Mouse (Mus musculus): ENCODE data around the gene Nemp1. TPM values are rescaled to one million over a fixed set of nuclear protein-coding genes. Genes with fewer than 3 reads are reported as not detected.

The Nemp1 gene
- polyA plus RNA-seq (2014; fragmentation: Nextera tagmentation; extraction: Ambion mirVana) = 2.6 and 3.5 TPM in 2 replicates

- peak within 1 kb of the TSS; percentile 54 for H3K4me3 ChIP-seq (replicated peaks; ENCODE audit: low read depth, low read length)
- under 1% methylated on average over 67 of the region's 73 CpGs for WGBS
- H3K9ac ChIP-seq (replicated peaks; ENCODE audit: low read length) = peak within 1 kb of the TSS; percentile 55
- H3K4me2 ChIP-seq (ENCODE audit: low read length) = peak within 1 kb of the TSS; percentile 94
- H3K36me3 ChIP-seq (ENCODE audit: control insufficient read depth, insufficient read depth, low read length) = no peaks in the 10 kb centered on the region
- DNase-seq (peak; percentile 67), ATAC-seq (ENCODE audit: low FRiP score, low TSS enrichment) (peak; percentile 61)
- peaks cover 10% of the 10 kb centered on the region; the same call in 1 of the 2 replicates for H3K4me1 ChIP-seq (ENCODE audit: control insufficient read depth, insufficient read depth, low read length)
- no peaks in the 10 kb centered on the region for H3K9me3 ChIP-seq (ENCODE audit: control insufficient read depth, low read length)
- H3K27me3 ChIP-seq (ENCODE audit: control insufficient read depth, insufficient read depth, low read length) = peaks cover 62% of the 10 kb centered on the region
- H3K27ac ChIP-seq (replicated peaks; ENCODE audit: low read depth, low read length) = peak within 1 kb of the TSS; percentile 37; the same call in 1 of the 2 replicates
Measured at GRCm38 (mm10) chr10:127666501-127667268, at the start of gene Nemp1. Nemp1 (plus strand) TSS chr10:127666901.

GRCm38 (mm10) chr10:127617294-127617693, 49.4 kb upstream of the Nemp1 start:
- H3K9me3 ChIP-seq (ENCODE audit: control insufficient read depth, low read length) = no peaks in the 10 kb centered on the region
- H3K27ac ChIP-seq (replicated peaks; ENCODE audit: low read depth, low read length) = no peak overlapping the region
- 78% methylated on average over 4 of the region's 4 CpGs for whole genome bisulfite sequencing
- 0 out of 2 replicates have a peak overlapping the region, but pooled peaks have one; percentile 1 for H3K9ac ChIP-seq (replicated peaks; ENCODE audit: low read length)
- H3K4me2 ChIP-seq (ENCODE audit: low read length) = peak overlapping the region; percentile 96
- DNase-seq (no peak), ATAC-seq (ENCODE audit: low FRiP score, low TSS enrichment) (no peak)
- H3K4me3 ChIP-seq (replicated peaks; ENCODE audit: low read depth, low read length) = no peak overlapping the region
- peaks cover 58% of the 10 kb centered on the region for H3K4me1 ChIP-seq (ENCODE audit: control insufficient read depth, insufficient read depth, low read length)
- no peaks in the 10 kb centered on the region for H3K27me3 ChIP-seq (ENCODE audit: control insufficient read depth, insufficient read depth, low read length)
- peaks cover 17% of the 10 kb centered on the region for H3K36me3 ChIP-seq (ENCODE audit: control insufficient read depth, insufficient read depth, low read length)

DNA sequence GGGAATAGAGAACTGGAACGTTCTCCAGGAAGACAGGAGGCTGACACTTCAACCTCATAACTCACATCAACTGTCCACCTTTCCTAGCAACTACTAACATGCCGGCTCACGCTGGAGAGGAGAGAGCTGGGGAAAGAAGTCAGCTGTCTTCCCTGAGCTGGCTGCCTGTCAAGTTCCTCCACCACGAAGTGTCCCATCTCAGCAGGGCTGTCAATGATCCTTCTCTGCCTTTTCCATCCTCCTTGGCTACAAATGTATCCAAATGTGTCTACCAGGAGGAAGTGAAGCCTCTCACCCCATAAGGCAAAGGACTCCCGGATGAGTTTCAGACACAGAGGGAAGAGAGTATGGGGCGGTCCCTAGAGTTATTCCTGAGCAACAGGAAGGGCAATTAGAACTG, 48.5 kb upstream of the Nemp1 start:
- H3K27me3 ChIP-seq (ENCODE audit: control insufficient read depth, insufficient read depth, low read length) = no peaks in the 10 kb centered on the region
- H3K9me3 ChIP-seq (ENCODE audit: control insufficient read depth, low read length) = no peaks in the 10 kb centered on the region
- WGBS = 58% methylated on average over 6 of the region's 6 CpGs
- peak overlapping the region; percentile 95; the same call in 1 of the 2 replicates for H3K9ac ChIP-seq (replicated peaks; ENCODE audit: low read length)
- peaks cover 10% of the 10 kb centered on the region; the same call in 1 of the 2 replicates for H3K36me3 ChIP-seq (ENCODE audit: control insufficient read depth, insufficient read depth, low read length)
- ATAC-seq (ENCODE audit: low FRiP score, low TSS enrichment) (no peak), DNase-seq (no peak)
- no peak overlapping the region for H3K27ac ChIP-seq (replicated peaks; ENCODE audit: low read depth, low read length)
- H3K4me3 ChIP-seq (replicated peaks; ENCODE audit: low read depth, low read length) = peak overlapping the region; percentile 88; the same call in 1 of the 2 replicates
- peak overlapping the region; percentile 96 for H3K4me2 ChIP-seq (ENCODE audit: low read length)
- H3K4me1 ChIP-seq (ENCODE audit: control insufficient read depth, insufficient read depth, low read length) = peaks cover 58% of the 10 kb centered on the region

GRCm38 (mm10) chr10:127619119-127619721, 47.5 kb upstream of the Nemp1 start:
- DNase-seq = no peak
- peak overlapping the region; percentile 88 for H3K4me3 ChIP-seq (replicated peaks; ENCODE audit: low read depth, low read length)
- WGBS = 14% methylated on average over 8 of the region's 8 CpGs
- H3K27ac ChIP-seq (replicated peaks; ENCODE audit: low read depth, low read length) = peak overlapping the region; percentile 90; the same call in 1 of the 2 replicates
- no peaks in the 10 kb centered on the region for H3K9me3 ChIP-seq (ENCODE audit: control insufficient read depth, low read length)
- H3K4me2 ChIP-seq (ENCODE audit: low read length) = peak overlapping the region; percentile 96
- H3K4me1 ChIP-seq (ENCODE audit: control insufficient read depth, insufficient read depth, low read length) = peaks cover 54% of the 10 kb centered on the region
- H3K27me3 ChIP-seq (ENCODE audit: control insufficient read depth, insufficient read depth, low read length) = no peaks in the 10 kb centered on the region
- peak overlapping the region; percentile 95 for H3K9ac ChIP-seq (replicated peaks; ENCODE audit: low read length)
- no peak for ATAC-seq (ENCODE audit: low FRiP score, low TSS enrichment)
- H3K36me3 ChIP-seq (ENCODE audit: control insufficient read depth, insufficient read depth, low read length) = peaks cover 6% of the 10 kb centered on the region; the same call in 1 of the 2 replicates

- H3K4me2 ChIP-seq (ENCODE audit: low read length) = peak overlapping the region; percentile 96
- ATAC-seq (ENCODE audit: low FRiP score, low TSS enrichment) = peak; percentile 11; the same call in 1 of the 2 replicates
- H3K4me1 ChIP-seq (ENCODE audit: control insufficient read depth, insufficient read depth, low read length) = peaks cover 46% of the 10 kb centered on the region
- DNase-seq = peak; percentile 62
- peak overlapping the region; percentile 90 for H3K27ac ChIP-seq (replicated peaks; ENCODE audit: low read depth, low read length)
- 0% methylated on average over 12 of the region's 12 CpGs for WGBS
- H3K9ac ChIP-seq (replicated peaks; ENCODE audit: low read length) = peak overlapping the region; percentile 95
- no peaks in the 10 kb centered on the region for H3K27me3 ChIP-seq (ENCODE audit: control insufficient read depth, insufficient read depth, low read length)
- peak overlapping the region; percentile 88 for H3K4me3 ChIP-seq (replicated peaks; ENCODE audit: low read depth, low read length)
- H3K9me3 ChIP-seq (ENCODE audit: control insufficient read depth, low read length) = no peaks in the 10 kb centered on the region
- peaks cover 6% of the 10 kb centered on the region; the same call in 1 of the 2 replicates for H3K36me3 ChIP-seq (ENCODE audit: control insufficient read depth, insufficient read depth, low read length)
Measured at GRCm38 (mm10) chr10:127619941-127620405, 46.7 kb upstream of the Nemp1 start.

DNA sequence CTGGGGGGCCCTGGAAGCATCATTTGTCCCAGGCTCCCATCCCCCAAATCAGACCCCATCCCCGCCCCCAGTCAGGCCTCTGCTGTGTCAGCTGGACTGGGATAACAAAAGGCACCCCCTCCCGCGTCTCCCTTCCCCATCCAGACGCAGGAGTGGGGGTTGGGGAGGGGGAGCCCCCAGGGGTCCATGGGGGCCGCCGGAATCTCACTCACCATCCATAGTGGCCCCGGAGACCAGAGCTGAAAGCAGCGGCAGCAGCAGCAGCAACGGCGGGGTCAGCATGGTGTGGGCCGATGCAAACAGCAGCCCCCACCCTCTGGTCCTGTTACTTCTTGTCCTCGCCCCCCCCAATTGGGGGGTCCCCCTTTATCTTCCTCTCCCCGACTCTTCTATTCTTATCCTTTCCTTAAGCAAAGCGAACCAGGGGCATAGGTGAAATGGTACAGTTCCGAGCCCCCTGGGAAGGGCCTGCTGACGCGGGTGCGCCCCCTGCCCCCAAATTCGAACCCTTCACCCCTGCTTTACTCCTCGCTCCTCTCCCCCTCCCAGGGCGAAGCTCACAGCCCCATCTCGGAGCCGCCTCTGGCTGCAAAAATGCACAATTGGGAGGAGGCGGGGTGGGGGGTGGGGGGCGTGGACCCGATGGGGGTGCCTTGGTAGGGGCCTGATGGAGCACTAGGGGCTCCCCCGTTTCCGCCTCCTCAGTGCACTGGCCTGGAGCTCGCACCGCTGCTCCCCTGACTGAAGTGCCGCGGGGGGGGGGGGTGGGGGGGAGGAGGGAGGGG, 46.1 kb upstream of the Nemp1 start, which contains the start of gene Lrp1:
Lrp1 (minus strand) TSS at position 743 of the 785 bp plus-strand sequence.
- H3K9ac ChIP-seq (replicated peaks; ENCODE audit: low read length) = peak within 1 kb of the TSS; percentile 95
- peaks cover 6% of the 10 kb centered on the region; the same call in 1 of the 2 replicates for H3K36me3 ChIP-seq (ENCODE audit: control insufficient read depth, insufficient read depth, low read length)
- DNase-seq (peak; percentile 78), ATAC-seq (ENCODE audit: low FRiP score, low TSS enrichment) (peak; percentile 80)
- WGBS = 0% methylated on average over 29 of the region's 32 CpGs
- peak within 1 kb of the TSS; percentile 96 for H3K4me2 ChIP-seq (ENCODE audit: low read length)
- no peaks in the 10 kb centered on the region for H3K27me3 ChIP-seq (ENCODE audit: control insufficient read depth, insufficient read depth, low read length)
- H3K4me1 ChIP-seq (ENCODE audit: control insufficient read depth, insufficient read depth, low read length) = peaks cover 40% of the 10 kb centered on the region
- peak within 1 kb of the TSS; percentile 88 for H3K4me3 ChIP-seq (replicated peaks; ENCODE audit: low read depth, low read length)
- H3K9me3 ChIP-seq (ENCODE audit: control insufficient read depth, low read length) = no peaks in the 10 kb centered on the region
- peak within 1 kb of the TSS; percentile 90 for H3K27ac ChIP-seq (replicated peaks; ENCODE audit: low read depth, low read length)

- H3K27me3 ChIP-seq (ENCODE audit: control insufficient read depth, insufficient read depth, low read length) = no peaks in the 10 kb centered on the region
- H3K4me3 ChIP-seq (replicated peaks; ENCODE audit: low read depth, low read length) = peak overlapping the region; percentile 88
- peaks cover 32% of the 10 kb centered on the region for H3K4me1 ChIP-seq (ENCODE audit: control insufficient read depth, insufficient read depth, low read length)
- peak overlapping the region; percentile 90 for H3K27ac ChIP-seq (replicated peaks; ENCODE audit: low read depth, low read length)
- H3K9me3 ChIP-seq (ENCODE audit: control insufficient read depth, low read length) = 0 out of 2 replicates have a peak, but pooled peaks cover under 1% of the 10 kb centered on the region
- ATAC-seq (ENCODE audit: low FRiP score, low TSS enrichment) (peak; percentile 83), DNase-seq (peak; percentile 95)
- WGBS = 0% methylated on average over 37 of the region's 39 CpGs
- peak overlapping the region; percentile 96 for H3K4me2 ChIP-seq (ENCODE audit: low read length)
- H3K9ac ChIP-seq (replicated peaks; ENCODE audit: low read length) = peak overlapping the region; percentile 95
- H3K36me3 ChIP-seq (ENCODE audit: control insufficient read depth, insufficient read depth, low read length) = peaks cover 6% of the 10 kb centered on the region; the same call in 1 of the 2 replicates
Measured at GRCm38 (mm10) chr10:127621191-127622056, 45.3 kb upstream of the Nemp1 start.

Data from midbrain, embryonic 14.5 days (tissue).